Mouse (Mus musculus) cerebellum, adult 2 months (tissue): Measurements from ENCODE around the gene Mpp3. TPM values are rescaled to one million over a fixed set of nuclear protein-coding genes. Genes with fewer than 3 reads are reported as not detected.

ENCODE experiments used
- DNase-seq, 2 experiments: peaks; one replicate each; pipeline ENCODE4 v3.0.0; 2021
- H3K27ac ChIP-seq: fragments of 200-500 bp; 2 replicates; pipeline ENCODE4 v1.5.1; 2012; ENCODE audit warnings: low read length, control low read depth, inconsistent platforms; ENCODE audit not compliant: insufficient read depth
- H3K27me3 ChIP-seq: fragments of 200-500 bp; 2 replicates; pipeline ENCODE4 v1.6.1; 2012; ENCODE audit warnings: inconsistent platforms, mild to moderate bottlenecking, low read length, moderate library complexity; ENCODE audit not compliant: control insufficient read depth, insufficient read depth
- H3K4me1 ChIP-seq: fragments of 200-500 bp; 2 replicates; pipeline ENCODE4 v1.6.1; 2011; ENCODE audit warnings: low read length; ENCODE audit not compliant: control insufficient read depth, insufficient read depth
- H3K4me3 ChIP-seq: fragments of 200-500 bp; replicated peaks from 2 replicates; pipeline ENCODE3; 2011; ENCODE audit warnings: mild to moderate bottlenecking, low read depth, low read length, control low read depth; ENCODE audit not compliant: insufficient read depth
- CTCF ChIP-seq: fragments of 200-500 bp; IDR thresholded peaks from 2 replicates; pipeline ENCODE4 v1.5.1; 2011; ENCODE audit warnings: low read depth, mild to moderate bottlenecking, control low read depth, low read length, moderate library complexity, borderline replicate concordance; ENCODE audit not compliant: insufficient read depth
- POLR2A ChIP-seq: fragments of 200-500 bp; IDR thresholded peaks from 2 replicates; pipeline ENCODE4 v1.6.1; 2011; ENCODE audit warnings: low read length, control low read depth, borderline replicate concordance; ENCODE audit not compliant: insufficient read depth
- WGBS: fragments of 180-500 bp; shearing (Covaris S2); methylation state at CpG from one replicate; pipeline ENCODE4 v1.1.7; 2018; 5-methylcytosine and 5-hydroxymethylcytosine counted together
- polyA plus RNA-seq: library from polyadenylated mRNA; depleted of rRNA; stranded (reverse); fragments of >200 nt; gene quantifications from 2 replicates; pipeline ENCODE4 v1.2.3, GENCODE M21; 2012

Mpp3 gene
- polyA plus RNA-seq, 1 experiment = 158 TPM

DNA sequence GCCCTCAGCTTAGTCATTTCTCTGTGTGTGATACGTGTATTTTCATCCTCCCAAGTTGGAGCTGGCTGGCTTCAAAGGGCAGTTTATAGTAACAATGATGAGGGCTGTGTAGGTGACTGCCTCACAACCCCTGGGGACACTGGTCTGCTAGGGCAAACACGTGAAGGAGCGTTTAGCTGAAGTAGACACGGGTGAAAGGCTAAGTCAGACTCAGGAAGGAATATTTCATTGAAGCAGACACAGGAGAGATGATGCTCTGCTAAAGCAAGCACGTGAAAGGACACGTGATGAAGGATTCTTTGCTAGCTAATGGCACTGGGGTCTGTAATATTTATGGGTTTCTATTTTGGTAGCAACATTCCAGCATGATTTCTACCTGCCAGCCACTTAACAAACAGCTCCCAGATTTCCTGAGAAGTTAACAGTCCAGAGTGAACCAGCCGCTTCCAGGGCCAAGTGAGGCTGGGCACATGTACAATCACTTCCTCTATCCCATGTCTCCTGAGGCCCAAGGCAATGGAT lies 16.5 kb upstream of the Mpp3 start:
- no peak for DNase-seq
- Histone ChIP-seq H3K27ac (no peak overlapping the region), H3K4me1 (peaks cover under 1% of the 10 kb centered on the region; the same call in 1 of the 2 replicates), H3K4me3 (no peak overlapping the region), H3K27me3 (no peaks in the 10 kb centered on the region)
- 93% methylated on average over 7 of the region's 7 CpGs for WGBS
- TF ChIP-seq POLR2A = no peak
- no peak for TF ChIP-seq CTCF

DNA sequence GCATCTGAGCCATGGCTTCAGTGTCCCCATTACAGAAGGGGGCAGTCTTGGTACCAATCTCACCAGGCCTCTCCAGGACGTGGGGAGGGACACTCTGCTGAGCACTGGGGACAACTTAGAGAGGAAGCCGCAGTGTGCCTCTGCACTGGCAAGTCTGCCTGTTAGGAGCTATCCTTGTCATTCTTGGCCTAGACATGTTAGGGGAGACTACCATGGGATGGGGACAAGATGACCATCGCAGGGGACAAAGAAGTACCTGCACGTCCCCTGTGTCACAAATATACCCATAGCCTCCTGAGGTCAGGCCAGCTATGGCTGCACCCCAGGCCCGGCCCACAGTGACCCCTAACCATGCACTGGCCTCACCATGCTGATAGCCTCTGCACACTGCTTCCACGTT lies 15.1 kb upstream of the Mpp3 start:
- WGBS = 90% methylated on average over 6 of the region's 6 CpGs
- H3K4me3 ChIP-seq = no peak overlapping the region
- peaks cover 5% of the 10 kb centered on the region; the same call in 1 of the 2 replicates for H3K4me1 ChIP-seq
- DNase-seq = no peak
- H3K27me3 ChIP-seq = no peaks in the 10 kb centered on the region
- H3K27ac ChIP-seq = no peak overlapping the region
- TF ChIP-seq CTCF (no peak), POLR2A (no peak)

DNA sequence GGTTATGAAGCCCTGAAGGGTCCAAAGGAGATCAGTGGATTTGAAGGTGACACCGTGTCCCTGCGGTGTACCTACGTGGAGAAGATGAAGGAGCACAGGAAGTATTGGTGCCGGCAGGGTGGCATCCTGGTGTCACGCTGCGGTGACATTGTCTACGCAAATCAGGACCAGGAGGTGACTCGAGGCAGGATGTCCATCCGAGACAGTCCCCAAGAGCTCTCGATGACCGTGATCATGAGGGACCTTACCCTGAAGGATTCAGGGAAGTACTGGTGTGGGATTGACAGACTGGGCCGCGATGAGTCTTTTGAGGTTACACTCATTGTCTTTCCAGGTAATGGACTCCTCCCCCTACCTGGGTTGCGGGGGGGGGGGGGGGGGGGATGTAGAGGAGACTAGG lies 14.7 kb upstream of the Mpp3 start:
- no peak overlapping the region for H3K4me3 ChIP-seq
- H3K27ac ChIP-seq = no peak overlapping the region
- WGBS = 92% methylated on average over 14 of the region's 14 CpGs
- TF ChIP-seq CTCF (no peak), POLR2A (no peak)
- no peaks in the 10 kb centered on the region for H3K27me3 ChIP-seq
- DNase-seq = no peak
- H3K4me1 ChIP-seq = peaks cover 6% of the 10 kb centered on the region

DNA sequence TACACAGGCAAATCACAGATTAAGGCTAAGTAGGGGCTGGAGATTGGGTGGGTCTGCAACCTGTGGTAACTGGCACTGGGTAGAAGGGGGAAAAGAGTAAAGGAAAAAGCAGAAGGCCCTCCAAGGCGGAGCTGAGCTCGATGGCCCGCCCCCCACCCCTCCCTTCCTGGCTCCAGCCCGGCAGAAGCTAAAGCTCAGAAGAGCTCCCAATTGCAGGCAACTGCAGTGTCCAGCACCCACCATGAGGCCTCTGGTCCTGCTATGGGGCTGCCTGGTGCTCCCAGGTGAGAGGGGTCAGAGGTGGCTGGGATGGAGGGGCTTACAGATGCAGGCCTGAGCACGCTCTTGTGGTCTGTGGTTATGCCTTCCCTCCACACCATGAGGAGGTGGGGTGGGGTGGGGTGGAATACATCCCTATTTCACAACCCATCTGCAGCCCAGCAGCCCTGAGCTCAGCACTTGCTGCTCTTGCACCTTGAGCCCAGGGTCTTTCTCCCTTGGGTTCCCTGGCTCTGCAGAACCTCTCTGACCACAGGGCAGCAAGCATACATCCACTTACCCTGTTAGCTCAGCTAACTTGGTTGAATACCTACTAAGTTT lies 13.2 kb upstream of the Mpp3 start, which contains the start of gene Cd300lg:
Cd300lg (plus strand) TSS at position 160 of the 600 bp plus-strand sequence.
- DNase-seq = no peak
- Histone ChIP-seq H3K4me3 (no peak within 1 kb of the TSS), H3K4me1 (peaks cover 13% of the 10 kb centered on the region), H3K27me3 (no peaks in the 10 kb centered on the region), H3K27ac (no peak within 1 kb of the TSS)
- WGBS = 57% methylated on average over 5 of the region's 5 CpGs
- TF ChIP-seq CTCF = no peak
- no peak for TF ChIP-seq POLR2A

DNA sequence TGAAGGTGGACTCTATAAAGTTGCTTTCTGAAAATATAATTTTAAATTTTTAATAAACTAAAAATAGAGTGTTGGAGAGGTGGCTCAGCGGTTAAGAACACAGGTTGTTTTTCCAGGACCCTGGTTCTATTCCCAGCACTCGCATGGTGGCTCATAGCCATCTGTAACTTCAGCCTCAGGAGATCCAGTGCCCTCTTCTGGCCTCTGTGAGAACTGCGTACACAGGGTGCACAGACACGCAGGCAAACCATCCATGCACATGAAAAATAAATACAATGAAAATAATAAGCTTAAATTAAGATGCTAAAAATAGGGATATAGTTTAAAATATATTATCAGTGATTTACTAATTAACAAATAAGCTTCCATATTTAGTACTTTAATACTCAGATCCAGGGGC lies 12.4 kb upstream of the Mpp3 start:
- WGBS = 80% methylated on average over 4 of the region's 4 CpGs
- Histone ChIP-seq H3K4me3 (no peak overlapping the region), H3K4me1 (peaks cover 21% of the 10 kb centered on the region), H3K27me3 (no peaks in the 10 kb centered on the region), H3K27ac (no peak overlapping the region)
- no peak for TF ChIP-seq POLR2A
- TF ChIP-seq CTCF = no peak
- no peak for DNase-seq

DNA sequence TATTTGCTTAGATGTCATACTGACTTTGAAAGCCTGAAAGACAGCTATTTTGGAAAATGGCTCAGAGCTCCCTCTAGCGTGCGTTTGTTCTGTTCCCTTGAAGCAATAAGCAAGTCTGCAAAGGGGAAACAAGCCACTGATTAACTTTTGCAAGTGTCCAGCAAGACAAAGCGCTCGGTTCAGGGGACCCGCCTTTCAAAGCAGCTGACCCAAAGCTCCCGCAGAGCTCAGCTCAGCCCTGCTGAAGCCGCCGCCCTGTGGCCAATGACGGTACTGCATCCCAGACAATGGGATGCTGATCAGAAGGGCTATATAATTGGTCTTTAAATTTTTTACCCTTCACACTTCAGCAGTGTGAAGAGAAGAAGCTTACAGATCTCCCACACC lies 11.9 kb upstream of the Mpp3 start:
- no peaks in the 10 kb centered on the region for H3K27me3 ChIP-seq
- 0% methylated on average over 9 of the region's 9 CpGs for WGBS
- peak; percentile 79 to 88 for DNase-seq
- H3K4me3 ChIP-seq = no peak overlapping the region
- H3K4me1 ChIP-seq = peaks cover 24% of the 10 kb centered on the region
- TF ChIP-seq CTCF = peak; percentile 83
- TF ChIP-seq POLR2A = no peak
- H3K27ac ChIP-seq = no peak overlapping the region

DNA sequence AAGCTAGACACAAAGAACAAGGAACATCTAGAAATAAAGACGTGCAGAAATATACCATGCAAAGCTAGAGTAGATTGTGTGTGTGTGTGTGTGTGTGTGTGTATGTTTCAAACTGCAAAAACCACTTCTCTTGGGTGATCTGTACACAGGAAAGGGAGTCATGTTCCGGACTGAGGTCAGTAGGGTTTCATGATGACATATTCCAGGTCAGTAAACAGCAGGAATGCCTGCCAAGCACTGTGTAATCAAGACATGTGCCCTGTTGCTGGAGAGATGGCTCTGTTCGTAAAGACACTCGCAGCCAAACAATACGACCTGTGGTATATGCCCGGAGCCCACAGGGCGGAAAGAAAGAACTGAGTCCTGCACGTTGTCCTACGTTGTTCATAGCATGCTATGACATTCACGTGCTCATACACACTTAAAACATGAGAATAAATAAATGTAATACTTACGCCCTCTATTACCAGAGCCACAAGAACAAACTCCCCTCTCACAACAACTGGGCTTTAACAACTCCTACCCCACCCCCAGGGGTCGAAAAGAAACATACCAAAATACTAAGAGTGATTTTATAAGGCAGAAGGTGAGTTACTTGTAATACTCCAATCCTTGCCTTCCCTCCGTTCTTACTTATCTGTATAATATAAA lies 11.4 kb upstream of the Mpp3 start:
- Histone ChIP-seq H3K27me3 (no peaks in the 10 kb centered on the region), H3K4me3 (no peak overlapping the region), H3K4me1 (peaks cover 24% of the 10 kb centered on the region), H3K27ac (no peak overlapping the region)
- 57% methylated on average over 13 of the region's 13 CpGs for WGBS
- no peak for DNase-seq
- TF ChIP-seq CTCF (no peak), POLR2A (no peak)

DNA sequence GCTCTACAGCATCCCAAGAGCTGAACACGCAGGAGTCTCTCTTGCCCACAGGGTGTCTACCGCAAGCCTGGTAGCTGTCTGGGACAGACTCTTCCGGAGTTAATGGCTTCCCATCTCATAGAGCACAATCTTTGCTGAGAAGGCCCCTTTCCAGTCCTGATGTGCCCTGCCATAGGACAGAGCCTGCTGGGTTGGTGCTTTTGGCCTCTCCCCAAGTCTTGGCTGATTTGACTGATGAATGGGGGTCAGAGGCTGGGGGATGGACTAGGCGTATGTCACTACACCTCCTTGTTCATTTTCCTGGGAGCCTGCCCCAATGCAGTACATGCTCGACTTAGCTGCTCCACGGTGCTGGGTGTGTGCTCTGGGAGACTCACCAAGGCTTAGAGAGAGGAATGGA lies 9.5 kb upstream of the Mpp3 start:
- no peak overlapping the region for H3K27ac ChIP-seq
- DNase-seq = peak in 1 of 2 experiments; percentile 31
- TF ChIP-seq CTCF (no peak), POLR2A (no peak)
- no peak overlapping the region for H3K4me3 ChIP-seq
- H3K27me3 ChIP-seq = no peaks in the 10 kb centered on the region
- peaks cover 32% of the 10 kb centered on the region for H3K4me1 ChIP-seq
- 50% methylated on average over 6 of the region's 6 CpGs for WGBS
